Mouse (Mus musculus): ENCODE measurements around the gene Tnfsf4. TPM values are rescaled to one million over a fixed set of nuclear protein-coding genes. Genes with fewer than 3 reads are reported as not detected.

Gene Tnfsf4
- total RNA-seq, 2 experiments from 2014 or later = not detected

DNA sequence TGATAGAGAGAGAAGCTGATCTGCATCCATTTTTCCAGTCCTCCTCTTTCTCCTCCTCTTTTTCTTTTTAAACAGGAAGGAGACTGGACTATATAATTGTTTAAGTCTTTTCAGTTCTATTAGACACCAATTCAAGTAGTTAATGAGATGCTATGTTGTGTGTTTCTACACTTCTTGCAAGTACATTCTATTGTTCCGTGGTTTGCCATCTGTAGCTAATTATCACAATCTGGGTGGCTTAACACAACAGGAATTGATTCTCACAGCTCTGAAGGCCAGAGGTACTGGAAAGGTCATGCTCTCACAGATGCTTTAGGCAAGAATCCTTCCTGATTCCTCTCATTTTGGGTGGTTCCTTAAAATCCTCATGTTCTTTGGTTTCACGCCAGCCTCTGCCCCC is 7.9 kb downstream of the Tnfsf4 start:
- no peak overlapping the region for H3K4me3 ChIP-seq
- no peak for TF ChIP-seq CTCF (IDR thresholded peaks at IDR 0.05)
- no peak for DNase-seq (ENCODE audit: extremely low spot score in 1 of 2, low spot score in 2 of 2)
- intact Hi-C loops (cut with DNase I) = no loop called here
- H3K27ac ChIP-seq = no peak overlapping the region

DNA sequence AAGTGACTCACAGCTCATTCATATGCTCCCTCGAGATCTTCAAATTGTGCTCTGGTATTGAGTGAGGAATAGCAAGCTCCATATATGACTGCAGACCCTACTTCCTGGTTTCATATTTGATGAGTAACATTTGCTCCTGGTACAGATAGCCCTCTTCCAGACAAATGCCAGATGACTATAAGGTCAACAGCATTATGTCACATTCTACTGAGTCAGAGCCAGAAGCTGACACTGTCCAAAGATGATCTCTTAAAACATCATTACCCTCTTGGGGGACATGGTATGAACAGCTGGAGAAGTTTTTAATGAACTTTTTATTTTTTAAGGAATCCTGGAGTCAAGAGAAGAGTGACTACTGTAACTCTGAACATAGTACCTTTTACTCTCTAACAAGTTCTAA is 11.3 kb downstream of the Tnfsf4 start:
- intact Hi-C loops (cut with DNase I) = no loop called here

DNA sequence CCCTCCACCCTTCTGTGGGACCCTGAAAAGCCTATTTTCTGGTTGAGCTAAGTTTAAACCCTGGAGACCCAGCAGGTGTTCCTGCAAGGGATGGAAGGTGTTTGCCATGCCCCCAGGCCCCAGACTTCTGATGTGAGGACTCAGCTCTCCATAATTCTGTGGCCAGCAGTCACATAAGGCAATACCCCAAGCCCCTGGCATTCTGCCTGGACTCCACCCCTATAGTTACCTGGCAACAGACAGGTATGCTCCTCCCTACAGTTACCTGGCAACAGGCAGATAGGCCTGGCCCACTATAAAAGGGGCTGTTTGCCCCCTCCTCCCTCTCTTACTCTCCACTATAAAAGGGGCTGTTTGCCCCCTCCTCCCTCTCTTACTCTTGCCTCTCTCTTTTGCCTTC is 24.7 kb downstream of the Tnfsf4 start:
- Histone ChIP-seq H3K27ac (no peak overlapping the region), H3K4me3 (no peak overlapping the region)
- TF ChIP-seq CTCF (IDR thresholded peaks at IDR 0.05) = no peak
- intact Hi-C loops (cut with DNase I) = no loop called here
- DNase-seq (ENCODE audit: extremely low spot score in 1 of 2, low spot score in 2 of 2) = no peak

More for the DNA sequence above, 11.3 kb downstream of the Tnfsf4 start:
- H3K4me3 ChIP-seq = no peak overlapping the region
- TF ChIP-seq CTCF (IDR thresholded peaks at IDR 0.05) = no peak
- DNase-seq (ENCODE audit: extremely low spot score in 1 of 2, low spot score in 2 of 2) = no peak
- H3K27ac ChIP-seq = no peak overlapping the region

DNA sequence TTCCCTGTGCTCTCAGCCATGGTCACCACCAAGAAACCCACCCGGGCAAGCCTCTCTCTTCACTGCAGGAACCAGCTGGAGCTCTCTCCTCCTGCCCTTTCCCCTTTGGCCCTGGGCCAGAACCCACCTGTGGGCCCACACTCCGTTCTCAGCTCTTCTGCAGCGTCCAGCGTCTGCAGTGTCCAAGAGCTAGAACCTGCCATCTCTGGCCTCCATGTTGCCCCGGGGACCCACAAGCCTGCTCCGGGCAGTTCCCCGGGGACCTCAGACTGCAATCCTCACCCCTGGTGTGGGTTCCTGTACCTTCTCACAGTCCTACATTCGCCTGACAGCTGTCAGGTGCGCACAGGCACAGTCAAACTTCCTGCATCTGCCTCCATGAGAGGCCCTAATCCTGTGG is 25.4 kb downstream of the Tnfsf4 start:
- DNase-seq (ENCODE audit: extremely low spot score in 1 of 2, low spot score in 2 of 2) = no peak
- TF ChIP-seq CTCF (IDR thresholded peaks at IDR 0.05) = no peak
- intact Hi-C loops (cut with DNase I) = no loop called here

DNA sequence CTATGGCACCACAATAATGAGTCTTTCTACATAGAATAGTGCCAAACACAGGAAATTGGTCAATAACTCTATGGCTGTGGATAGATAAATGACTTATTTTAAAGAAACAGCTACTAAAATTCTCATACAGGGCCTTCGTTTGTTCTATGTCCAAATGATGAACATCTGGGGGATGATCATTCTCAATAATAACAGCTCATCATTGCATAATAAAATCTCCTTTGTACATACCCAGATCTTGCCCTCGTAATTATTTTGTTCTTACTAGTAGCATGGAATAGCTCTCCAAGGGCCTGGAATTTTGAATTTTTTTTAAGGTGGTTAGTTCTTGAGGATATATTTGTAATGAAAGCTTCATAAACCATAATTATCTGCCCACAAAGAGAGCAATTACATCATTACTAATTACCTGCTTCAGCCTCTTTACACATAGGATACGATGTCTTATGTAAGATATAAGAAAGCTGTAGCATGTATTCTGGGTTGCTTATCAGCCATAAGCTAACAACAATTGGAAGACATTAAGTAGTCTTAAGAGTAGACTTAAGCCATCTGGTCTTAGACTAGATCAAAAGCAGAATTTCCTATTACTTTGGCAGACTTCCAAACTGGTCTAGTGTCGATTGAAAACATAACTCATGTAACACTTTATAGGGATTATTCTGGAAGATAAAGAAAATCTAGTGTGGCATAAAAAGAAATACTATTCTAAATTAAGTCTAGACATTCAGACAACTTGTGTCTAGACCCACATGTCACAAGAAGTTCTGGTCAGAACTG is 31.3 kb downstream of the Tnfsf4 start:
- intact Hi-C loops (cut with DNase I) = no loop called here
- no peak overlapping the region for H3K4me3 ChIP-seq
- H3K27ac ChIP-seq = no peak overlapping the region
- TF ChIP-seq CTCF (IDR thresholded peaks at IDR 0.05) = no peak
- DNase-seq (ENCODE audit: extremely low spot score in 1 of 2, low spot score in 2 of 2) = no peak

More for the DNA sequence above, 25.4 kb downstream of the Tnfsf4 start:
- H3K27ac ChIP-seq = no peak overlapping the region
- H3K4me3 ChIP-seq = no peak overlapping the region

DNA sequence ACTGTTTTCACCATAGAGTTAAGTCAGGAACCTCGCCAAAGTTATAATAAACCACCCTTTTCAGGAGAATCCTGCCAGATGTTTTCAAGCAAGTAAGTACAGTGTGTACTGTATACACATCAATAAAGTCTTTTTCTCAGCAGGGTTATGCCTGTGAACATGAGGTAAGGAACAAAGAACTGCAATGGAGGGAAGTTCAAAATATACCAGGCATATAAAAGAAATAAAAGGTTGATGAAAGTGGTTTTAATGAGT is 31.8 kb downstream of the Tnfsf4 start:
- intact Hi-C loops (cut with DNase I) = no loop called here
- no peak for TF ChIP-seq CTCF (IDR thresholded peaks at IDR 0.05)
- Histone ChIP-seq H3K4me3 (no peak overlapping the region), H3K27ac (no peak overlapping the region)
- DNase-seq (ENCODE audit: extremely low spot score in 1 of 2, low spot score in 2 of 2) = no peak

DNA sequence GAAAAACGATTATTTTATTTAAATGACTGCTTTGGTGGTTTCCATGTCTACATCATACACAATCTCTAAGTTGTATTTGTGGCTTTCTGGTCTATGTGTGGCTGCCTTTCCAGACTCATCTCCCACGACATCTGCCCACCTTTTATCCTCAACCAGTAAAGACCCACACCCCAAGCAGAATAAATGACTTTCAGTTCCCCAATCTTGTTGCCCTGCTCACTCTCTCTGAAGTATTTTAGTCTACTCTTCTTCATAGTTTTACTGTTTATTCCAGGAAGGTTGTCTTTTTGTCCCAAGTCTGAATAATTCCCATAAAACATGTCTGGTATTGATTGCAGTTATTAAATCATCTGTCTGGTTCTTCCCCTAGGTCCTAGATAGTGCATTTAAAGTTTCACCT is 40.6 kb downstream of the Tnfsf4 start:
- H3K4me3 ChIP-seq = no peak overlapping the region
- no peak for DNase-seq (ENCODE audit: extremely low spot score in 1 of 2, low spot score in 2 of 2)
- no peak for TF ChIP-seq CTCF (IDR thresholded peaks at IDR 0.05)
- no peak overlapping the region for H3K27ac ChIP-seq
- intact Hi-C loops (cut with DNase I) = no loop called here

DNA sequence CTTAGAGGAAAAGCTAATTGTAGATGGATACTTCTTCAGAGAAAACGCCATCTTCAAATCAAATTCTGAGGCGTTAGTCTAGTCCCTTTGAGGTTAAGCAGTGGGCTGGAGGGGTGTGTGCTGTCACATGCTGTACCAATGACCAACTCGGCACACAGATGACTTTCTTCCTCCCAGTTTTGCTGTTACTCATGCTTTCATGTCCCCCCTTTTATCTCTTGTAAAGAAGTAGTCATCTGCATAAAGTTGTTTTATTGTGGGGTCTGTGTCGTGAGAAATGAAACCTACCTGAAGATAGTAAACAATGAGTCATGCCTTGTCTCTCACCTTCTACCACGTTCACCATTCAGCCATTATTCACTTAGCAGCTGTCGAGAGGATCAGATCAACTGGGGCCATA is 41.3 kb downstream of the Tnfsf4 start:
- DNase-seq (ENCODE audit: extremely low spot score in 1 of 2, low spot score in 2 of 2) = no peak
- TF ChIP-seq CTCF (IDR thresholded peaks at IDR 0.05) = no peak
- Histone ChIP-seq H3K4me3 (no peak overlapping the region), H3K27ac (no peak overlapping the region)
- intact Hi-C loops (cut with DNase I) = no loop called here

DNA sequence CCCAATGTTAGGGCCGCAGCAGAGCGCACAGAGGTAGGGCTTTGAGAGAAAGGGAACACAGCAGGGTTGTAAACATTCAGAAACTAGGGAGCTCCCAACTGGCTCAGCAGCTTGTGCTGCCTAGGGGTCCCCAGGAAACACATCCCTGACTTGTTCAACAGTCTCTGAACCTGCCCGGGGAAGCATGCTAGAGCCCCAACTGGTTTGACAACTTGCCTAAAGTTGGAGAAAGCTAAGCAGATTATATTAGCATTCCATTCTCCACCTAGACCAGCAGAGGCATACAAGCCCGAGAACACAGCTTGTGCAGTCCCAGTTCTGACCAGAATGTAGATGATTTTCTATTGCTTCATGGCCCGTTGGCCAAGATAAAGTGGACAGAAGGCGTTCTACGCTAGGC is 49.6 kb downstream of the Tnfsf4 start:
- Histone ChIP-seq H3K4me3 (no peak overlapping the region), H3K27ac (no peak overlapping the region)
- no peak; the same call in 1 of the 2 replicates for TF ChIP-seq CTCF (IDR thresholded peaks at IDR 0.05)
- DNase-seq (ENCODE audit: extremely low spot score in 1 of 2, low spot score in 2 of 2) = no peak
- intact Hi-C loops (cut with DNase I) = no loop called here

DNA sequence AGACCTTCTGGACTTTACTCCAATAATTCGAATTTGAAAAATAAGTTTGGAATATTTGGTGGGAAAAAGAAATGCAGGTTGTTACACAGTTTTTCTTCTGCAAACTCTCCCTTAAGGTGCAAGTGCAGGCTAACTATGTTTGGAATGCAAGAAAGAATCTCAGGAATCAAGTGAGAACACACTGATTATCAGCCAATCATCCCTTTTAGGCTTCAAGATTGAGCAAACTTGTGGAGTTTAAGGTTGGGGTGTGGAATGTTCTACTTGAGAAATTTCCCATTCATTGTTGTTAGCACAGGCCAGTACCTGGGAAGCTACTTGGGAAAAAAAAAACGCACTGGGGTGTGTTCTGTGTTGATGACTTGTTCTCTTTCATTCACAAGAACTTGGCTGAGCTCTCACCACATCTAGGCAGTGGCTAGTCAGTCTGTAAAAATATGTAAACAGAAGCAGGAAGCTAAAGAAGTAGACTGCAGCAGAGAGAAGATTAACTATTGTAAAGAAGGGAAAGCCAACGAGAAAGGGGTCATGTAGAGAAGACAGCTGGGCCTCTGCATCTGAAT is 56.6 kb downstream of the Tnfsf4 start:
- intact Hi-C loops (cut with DNase I) = loop anchor here (5.0 kb wide), 1 partner anchor 41 kb away; the partner anchor contains the start of gene Tnfsf18
- no peak overlapping the region for H3K4me3 ChIP-seq
- no peak for TF ChIP-seq CTCF (IDR thresholded peaks at IDR 0.05)
- DNase-seq (ENCODE audit: extremely low spot score in 1 of 2, low spot score in 2 of 2) = no peak
- H3K27ac ChIP-seq = no peak overlapping the region

DNA sequence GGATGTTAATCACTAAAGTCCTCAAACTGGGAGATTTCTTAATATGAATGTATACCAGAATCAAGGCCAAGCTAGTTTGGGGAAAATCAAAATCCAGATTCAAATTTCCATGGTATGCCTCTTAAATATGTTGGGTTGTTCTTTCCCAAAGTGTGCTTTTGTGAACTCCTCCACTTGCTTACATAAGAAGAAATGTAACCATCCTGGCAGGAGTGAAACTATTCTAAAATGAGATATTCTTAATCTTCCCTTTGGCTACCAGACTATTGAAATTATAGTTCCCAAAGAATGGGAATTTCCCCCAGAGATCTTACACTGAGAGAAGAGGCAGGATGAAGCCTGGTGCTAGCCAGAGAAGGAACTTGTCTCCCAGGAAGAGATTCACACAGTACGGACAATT is 57.0 kb downstream of the Tnfsf4 start:
- no peak for DNase-seq (ENCODE audit: extremely low spot score in 1 of 2, low spot score in 2 of 2)
- intact Hi-C loops (cut with DNase I) = loop anchor here (5.0 kb wide), 1 partner anchor 40 kb away; the partner anchor contains the start of gene Tnfsf18

DNA sequence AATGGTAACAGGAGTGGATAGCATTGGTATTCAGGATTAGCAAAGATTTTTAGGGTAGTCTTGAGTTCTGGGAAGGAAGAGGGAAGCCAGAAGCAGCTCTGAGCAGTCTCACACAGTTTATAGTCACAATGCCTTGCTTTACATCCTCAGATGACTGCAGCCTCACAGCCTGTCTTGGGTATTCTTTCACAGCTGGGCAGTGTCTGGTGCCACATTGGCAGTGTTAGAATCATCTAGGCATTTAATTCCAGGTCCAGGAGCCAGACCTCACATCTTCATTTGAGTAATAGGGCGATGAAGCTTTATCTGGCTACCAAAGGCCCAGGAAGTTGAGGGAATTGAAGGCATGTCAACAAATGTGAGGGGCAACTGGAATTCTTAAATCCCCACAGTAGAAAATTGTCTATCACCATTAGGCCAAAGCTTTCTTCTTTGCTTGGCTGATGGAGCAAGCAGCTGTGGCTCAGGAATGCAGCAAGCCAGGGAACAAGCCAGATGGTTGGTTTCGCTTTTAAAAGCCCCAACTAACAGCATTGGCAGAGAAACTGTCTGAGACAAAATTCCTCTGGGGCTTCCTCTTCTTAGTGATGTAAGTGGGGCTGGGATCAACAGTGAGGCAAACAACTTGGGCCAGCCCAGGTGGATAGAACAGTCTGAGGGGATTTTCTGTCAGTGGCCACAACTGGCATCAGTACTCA is 68.3 kb downstream of the Tnfsf4 start:
- Histone ChIP-seq H3K4me3 (no peak overlapping the region), H3K27ac (peak overlapping the region; percentile 5; the same call in 1 of the 2 replicates)
- TF ChIP-seq CTCF (IDR thresholded peaks at IDR 0.05) = no peak
- intact Hi-C loops (cut with DNase I) = no loop called here
- no peak for DNase-seq (ENCODE audit: extremely low spot score in 1 of 2, low spot score in 2 of 2)

More for the DNA sequence above, 57.0 kb downstream of the Tnfsf4 start:
- TF ChIP-seq CTCF (IDR thresholded peaks at IDR 0.05) = no peak
- Histone ChIP-seq H3K4me3 (no peak overlapping the region), H3K27ac (peak overlapping the region; percentile 30; the same call in 1 of the 2 replicates)

Other genes with a start within 250 kb of the Tnfsf4 start
- gene Tex50, start 236.1 kb upstream of the Tnfsf4 start, total RNA-seq (2021) = not detected
- gene Prdx6, start 144.2 kb upstream of the Tnfsf4 start, total RNA-seq (2021) = 100 to 1,000 TPM; 321 to 326 TPM
- not detected for gene Tnfsf18, start 99.2 kb downstream of the Tnfsf4 start, total RNA-seq (2021)